Mouse (Mus musculus) frontal cortex, adult 2 months (tissue): ENCODE measurements around the gene Brca2. TPM values are rescaled to one million over a fixed set of nuclear protein-coding genes. Genes with fewer than 3 reads are reported as not detected.

Experiments
- polyA plus RNA-seq: library from polyadenylated mRNA; depleted of rRNA; stranded (reverse); fragments of >200 nt; gene quantifications from 2 replicates; pipeline ENCODE4 v1.2.3, GENCODE M21; 2012; rRNA removed

The Brca2 gene
- polyA plus RNA-seq, 1 experiment, result 6.6 TPM

Other genes with a start within 250 kb of the Brca2 start
- 0.10 and 0.48 TPM in 2 replicates for gene Zar1l, start 4.5 kb upstream of the Brca2 start, polyA plus RNA-seq
- 52.8 TPM in 2 replicates for gene N4bp2l1, start 74.6 kb downstream of the Brca2 start, polyA plus RNA-seq
- 33.4 and 37.8 TPM in 2 replicates for gene N4bp2l2, start 143.6 kb downstream of the Brca2 start, polyA plus RNA-seq
- 29.9 and 33.9 TPM in 2 replicates for gene Pds5b, start 151.1 kb downstream of the Brca2 start, polyA plus RNA-seq